Mouse (Mus musculus): ENCODE results near the gene Evc. TPM values are rescaled to one million over a fixed set of nuclear protein-coding genes. Genes with fewer than 3 reads are reported as not detected.

Evc gene
- polyA plus RNA-seq, 1 experiment from 2014 or later, result 8.8 TPM

DNA sequence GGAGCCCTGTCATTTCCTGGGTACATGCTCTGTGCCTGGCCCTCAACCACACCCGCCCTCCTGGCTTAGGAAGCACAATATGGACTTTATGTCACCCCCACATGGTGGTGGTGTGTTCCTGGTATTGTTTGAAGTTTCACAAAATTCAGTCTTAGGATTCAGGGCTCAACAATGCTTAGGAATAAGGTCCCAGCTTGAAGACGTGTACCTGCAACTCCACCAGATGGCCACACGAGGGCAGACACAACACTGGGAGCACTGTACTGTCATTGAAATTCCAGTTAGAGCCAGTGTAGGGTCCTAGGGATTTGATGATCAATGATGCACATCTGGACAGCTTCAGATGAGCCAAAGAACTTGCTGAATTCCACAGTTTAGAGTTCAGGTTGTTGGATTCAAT is 47.5 kb downstream of the Evc start:
- Histone ChIP-seq H3K4me3 (ENCODE audit: low read depth, low read length) (no peak overlapping the region), H3K27ac (ENCODE audit: low read depth, low read length) (no peak overlapping the region), H3K36me3 (ENCODE audit: control insufficient read depth, insufficient read depth, low read length) (no peaks in the 10 kb centered on the region), H3K27me3 (replicated peaks; ENCODE audit: control insufficient read depth, insufficient read depth, low read length) (no peaks in the 10 kb centered on the region), H3K4me1 (replicated peaks; ENCODE audit: control insufficient read depth, insufficient read depth, low read length) (no peaks in the 10 kb centered on the region), H3K4me2 (no peak overlapping the region), H3K9me3 (ENCODE audit: control insufficient read depth, low read length) (no peaks in the 10 kb centered on the region), H3K9ac (ENCODE audit: low read depth, low read length) (no peak overlapping the region)
- WGBS, result 22% methylated on average over 3 of the region's 3 CpGs
- no peak for ATAC-seq (replicated peaks; ENCODE audit: low FRiP score)
- no peak for DNase-seq (ENCODE audit: low spot score)

DNA sequence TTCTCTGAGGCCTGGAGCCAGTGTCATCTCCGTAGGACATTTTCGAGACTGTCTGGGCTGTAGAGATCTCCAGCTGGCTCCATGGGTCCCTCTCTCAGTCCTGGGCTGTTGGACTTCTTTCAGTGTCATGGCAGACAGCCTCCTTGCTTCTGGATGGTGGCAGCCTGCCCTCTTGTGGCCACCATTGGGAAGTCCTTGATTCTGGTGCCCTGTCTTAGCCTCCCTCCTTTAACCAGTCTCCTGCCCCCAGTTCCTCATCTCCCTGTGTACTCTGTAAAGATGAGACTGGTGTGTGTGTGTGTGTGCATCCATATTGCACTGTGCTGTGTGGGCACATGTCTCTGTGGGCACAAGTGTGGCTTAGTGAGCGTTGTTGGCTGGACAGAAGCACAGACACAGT is 48.3 kb downstream of the Evc start:
- H3K36me3 ChIP-seq (ENCODE audit: control insufficient read depth, insufficient read depth, low read length), result no peaks in the 10 kb centered on the region
- no peaks in the 10 kb centered on the region for H3K27me3 ChIP-seq (replicated peaks; ENCODE audit: control insufficient read depth, insufficient read depth, low read length)
- ATAC-seq (replicated peaks; ENCODE audit: low FRiP score) (no peak), DNase-seq (ENCODE audit: low spot score) (no peak)
- no peak overlapping the region for H3K9ac ChIP-seq (ENCODE audit: low read depth, low read length)
- H3K4me3 ChIP-seq (ENCODE audit: low read depth, low read length), result no peak overlapping the region
- no peaks in the 10 kb centered on the region for H3K9me3 ChIP-seq (ENCODE audit: control insufficient read depth, low read length)
- no peaks in the 10 kb centered on the region for H3K4me1 ChIP-seq (replicated peaks; ENCODE audit: control insufficient read depth, insufficient read depth, low read length)
- H3K4me2 ChIP-seq, result no peak overlapping the region
- no peak overlapping the region for H3K27ac ChIP-seq (ENCODE audit: low read depth, low read length)
- 67% methylated on average over 3 of the region's 3 CpGs for WGBS

DNA sequence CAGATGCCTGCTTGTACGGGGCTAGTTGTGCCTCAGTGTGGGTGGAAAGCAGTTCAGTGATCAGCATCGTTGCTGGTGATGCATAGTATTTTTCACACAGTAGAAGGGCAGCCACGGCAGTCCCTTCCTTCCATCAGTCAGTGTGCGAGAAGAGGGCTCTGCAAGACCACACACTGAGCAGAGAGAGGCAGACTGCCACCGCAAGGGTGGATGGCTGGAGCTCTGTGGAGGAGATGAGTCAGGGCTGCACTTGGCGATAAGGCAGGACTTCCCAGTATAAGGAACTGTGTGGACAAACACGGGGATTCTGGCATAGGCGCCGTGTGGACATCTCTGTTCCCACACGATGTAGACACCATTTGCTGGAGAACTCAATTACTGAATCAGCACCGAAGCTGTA is 55.7 kb downstream of the Evc start:
- no peak overlapping the region for H3K4me3 ChIP-seq (ENCODE audit: low read depth, low read length)
- no peaks in the 10 kb centered on the region for H3K27me3 ChIP-seq (replicated peaks; ENCODE audit: control insufficient read depth, insufficient read depth, low read length)
- no peak overlapping the region for H3K27ac ChIP-seq (ENCODE audit: low read depth, low read length)
- H3K4me1 ChIP-seq (replicated peaks; ENCODE audit: control insufficient read depth, insufficient read depth, low read length), result no peaks in the 10 kb centered on the region
- no peak overlapping the region for H3K9ac ChIP-seq (ENCODE audit: low read depth, low read length)
- H3K9me3 ChIP-seq (ENCODE audit: control insufficient read depth, low read length), result no peaks in the 10 kb centered on the region
- no peak for DNase-seq (ENCODE audit: low spot score)
- ATAC-seq (replicated peaks; ENCODE audit: low FRiP score), result no peak
- WGBS, result 85% methylated on average over 11 of the region's 11 CpGs
- H3K36me3 ChIP-seq (ENCODE audit: control insufficient read depth, insufficient read depth, low read length), result no peaks in the 10 kb centered on the region
- no peak overlapping the region for H3K4me2 ChIP-seq

DNA sequence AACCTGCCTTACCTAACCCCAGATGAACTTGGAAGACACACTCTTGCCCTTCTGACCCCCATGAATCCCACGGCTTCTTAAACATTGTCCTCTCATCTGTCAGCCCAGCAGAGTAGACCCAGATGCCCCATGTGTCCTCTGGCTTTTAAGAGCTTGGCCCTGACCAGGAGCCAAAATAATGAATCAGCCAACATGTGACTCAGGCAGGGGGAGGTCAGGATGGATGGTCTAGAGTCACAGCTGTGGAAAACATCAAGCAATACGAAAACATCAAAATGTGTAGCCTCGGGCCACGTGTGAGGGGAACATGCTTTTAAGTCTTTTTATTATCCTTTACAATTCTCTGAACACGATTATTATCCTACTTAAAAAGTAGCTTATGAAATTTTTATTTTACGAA is 72.9 kb downstream of the Evc start:
- no peaks in the 10 kb centered on the region for H3K9me3 ChIP-seq (ENCODE audit: control insufficient read depth, low read length)
- no peaks in the 10 kb centered on the region for H3K4me1 ChIP-seq (replicated peaks; ENCODE audit: control insufficient read depth, insufficient read depth, low read length)
- H3K27me3 ChIP-seq (replicated peaks; ENCODE audit: control insufficient read depth, insufficient read depth, low read length), result no peaks in the 10 kb centered on the region
- no peak overlapping the region for H3K9ac ChIP-seq (ENCODE audit: low read depth, low read length)
- no peak for DNase-seq (ENCODE audit: low spot score)
- no peaks in the 10 kb centered on the region for H3K36me3 ChIP-seq (ENCODE audit: control insufficient read depth, insufficient read depth, low read length)
- WGBS, result 72% methylated on average over 6 of the region's 6 CpGs
- H3K27ac ChIP-seq (ENCODE audit: low read depth, low read length), result no peak overlapping the region
- H3K4me2 ChIP-seq, result no peak overlapping the region
- ATAC-seq (replicated peaks; ENCODE audit: low FRiP score), result no peak
- H3K4me3 ChIP-seq (ENCODE audit: low read depth, low read length), result no peak overlapping the region

DNA sequence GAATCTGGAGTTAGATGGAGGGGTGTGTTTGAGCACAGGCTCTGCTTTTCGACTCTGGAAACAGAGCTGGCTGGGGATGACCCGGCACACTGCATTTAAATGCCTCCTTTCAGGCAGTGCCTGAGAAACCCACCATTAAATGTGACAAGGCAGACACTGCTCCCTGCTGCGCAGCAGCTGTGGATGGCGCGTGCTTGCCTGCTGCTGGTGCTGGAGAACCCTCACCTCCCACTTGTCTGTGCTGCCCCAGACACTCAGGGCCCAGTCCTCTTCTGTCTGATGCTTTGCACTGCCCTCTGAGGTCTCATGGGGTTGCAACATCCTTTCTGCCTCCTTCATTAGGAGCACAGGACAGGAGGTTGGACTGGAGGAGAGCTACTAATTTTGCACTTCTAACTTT is 75.0 kb downstream of the Evc start:
- no peaks in the 10 kb centered on the region for H3K27me3 ChIP-seq (replicated peaks; ENCODE audit: control insufficient read depth, insufficient read depth, low read length)
- no peak overlapping the region for H3K27ac ChIP-seq (ENCODE audit: low read depth, low read length)
- no peaks in the 10 kb centered on the region for H3K4me1 ChIP-seq (replicated peaks; ENCODE audit: control insufficient read depth, insufficient read depth, low read length)
- 66% methylated on average over 5 of the region's 5 CpGs for WGBS
- ATAC-seq (replicated peaks; ENCODE audit: low FRiP score) (no peak), DNase-seq (ENCODE audit: low spot score) (no peak)
- H3K4me3 ChIP-seq (ENCODE audit: low read depth, low read length), result no peak overlapping the region
- H3K9me3 ChIP-seq (ENCODE audit: control insufficient read depth, low read length), result no peaks in the 10 kb centered on the region
- no peak overlapping the region for H3K9ac ChIP-seq (ENCODE audit: low read depth, low read length)
- H3K4me2 ChIP-seq, result no peak overlapping the region
- H3K36me3 ChIP-seq (ENCODE audit: control insufficient read depth, insufficient read depth, low read length), result no peaks in the 10 kb centered on the region

DNA sequence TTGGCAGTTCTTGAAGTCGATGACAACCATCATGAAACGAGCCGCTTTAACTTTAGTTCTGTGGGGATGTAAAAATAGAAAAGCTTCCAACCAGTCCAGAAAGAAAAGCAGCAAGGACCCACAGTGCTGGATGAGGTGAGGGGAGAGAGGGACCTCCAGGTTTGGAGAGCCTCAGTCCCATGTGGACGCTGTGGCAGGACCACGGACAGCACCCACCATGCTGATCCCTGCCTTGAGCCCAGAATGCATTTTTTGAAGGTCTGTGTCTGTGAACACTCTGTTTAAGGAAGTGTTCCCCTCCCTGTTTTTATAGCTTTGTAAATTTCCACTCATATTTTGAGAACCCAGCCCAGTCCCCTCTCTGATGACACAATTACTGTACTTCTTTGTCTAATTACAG is 79.5 kb downstream of the Evc start:
- H3K4me2 ChIP-seq, result no peak overlapping the region
- DNase-seq (ENCODE audit: low spot score) (no peak), ATAC-seq (replicated peaks; ENCODE audit: low FRiP score) (no peak)
- no peak overlapping the region for H3K9ac ChIP-seq (ENCODE audit: low read depth, low read length)
- no peaks in the 10 kb centered on the region for H3K27me3 ChIP-seq (replicated peaks; ENCODE audit: control insufficient read depth, insufficient read depth, low read length)
- no peaks in the 10 kb centered on the region for H3K36me3 ChIP-seq (ENCODE audit: control insufficient read depth, insufficient read depth, low read length)
- no peaks in the 10 kb centered on the region for H3K4me1 ChIP-seq (replicated peaks; ENCODE audit: control insufficient read depth, insufficient read depth, low read length)
- no peak overlapping the region for H3K4me3 ChIP-seq (ENCODE audit: low read depth, low read length)
- H3K9me3 ChIP-seq (ENCODE audit: control insufficient read depth, low read length), result no peaks in the 10 kb centered on the region
- no peak overlapping the region for H3K27ac ChIP-seq (ENCODE audit: low read depth, low read length)
- 45% methylated on average over 5 of the region's 5 CpGs for WGBS

DNA sequence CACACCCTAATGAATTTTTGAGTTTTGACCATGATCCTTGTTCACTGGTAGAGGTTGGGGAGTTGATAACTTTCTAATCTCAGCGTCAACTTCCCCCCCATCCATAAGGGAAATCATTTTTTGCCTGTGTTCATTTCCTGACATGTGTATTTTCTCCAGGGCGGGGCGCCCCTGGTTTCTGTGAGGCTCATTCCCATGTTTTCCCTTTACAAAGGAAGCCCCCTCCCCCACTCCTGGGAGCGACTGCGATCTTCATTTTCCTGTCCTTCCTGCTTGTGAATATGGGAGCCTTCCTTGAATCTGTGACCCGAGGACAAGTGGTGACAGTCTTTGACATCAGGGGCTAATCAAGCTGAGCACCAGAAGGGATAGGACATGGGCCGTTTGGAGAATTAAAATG is 79.9 kb downstream of the Evc start:
- no peak overlapping the region for H3K9ac ChIP-seq (ENCODE audit: low read depth, low read length)
- DNase-seq (ENCODE audit: low spot score), result no peak
- no peak overlapping the region for H3K4me3 ChIP-seq (ENCODE audit: low read depth, low read length)
- ATAC-seq (replicated peaks; ENCODE audit: low FRiP score), result no peak
- no peak overlapping the region for H3K27ac ChIP-seq (ENCODE audit: low read depth, low read length)
- H3K4me1 ChIP-seq (replicated peaks; ENCODE audit: control insufficient read depth, insufficient read depth, low read length), result no peaks in the 10 kb centered on the region
- no peaks in the 10 kb centered on the region for H3K36me3 ChIP-seq (ENCODE audit: control insufficient read depth, insufficient read depth, low read length)
- H3K9me3 ChIP-seq (ENCODE audit: control insufficient read depth, low read length), result no peaks in the 10 kb centered on the region
- WGBS, result 60% methylated on average over 7 of the region's 7 CpGs
- H3K27me3 ChIP-seq (replicated peaks; ENCODE audit: control insufficient read depth, insufficient read depth, low read length), result no peaks in the 10 kb centered on the region
- no peak overlapping the region for H3K4me2 ChIP-seq

DNA sequence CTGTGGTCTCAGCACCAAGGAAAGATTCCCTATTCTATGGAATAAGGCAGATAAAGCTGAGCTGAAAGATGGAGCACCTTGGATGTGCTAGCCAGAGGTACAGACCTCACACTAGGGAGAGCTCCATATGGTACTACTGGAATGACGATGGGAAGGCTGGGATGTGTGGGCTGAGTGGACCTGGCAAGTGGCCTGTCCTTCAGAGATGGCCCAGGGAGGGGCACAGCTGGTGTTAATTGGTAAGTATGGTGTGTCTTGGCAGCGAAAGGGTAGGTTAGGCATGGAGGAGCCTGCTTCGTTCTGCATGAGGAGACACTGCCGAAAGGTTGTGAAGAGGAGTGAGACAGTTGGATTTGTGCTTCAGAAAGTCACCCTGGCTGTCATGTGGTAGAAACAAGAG is 82.2 kb downstream of the Evc start:
- Histone ChIP-seq H3K9me3 (ENCODE audit: control insufficient read depth, low read length) (no peaks in the 10 kb centered on the region), H3K4me2 (no peak overlapping the region), H3K27ac (ENCODE audit: low read depth, low read length) (no peak overlapping the region), H3K27me3 (replicated peaks; ENCODE audit: control insufficient read depth, insufficient read depth, low read length) (no peaks in the 10 kb centered on the region), H3K4me3 (ENCODE audit: low read depth, low read length) (no peak overlapping the region), H3K4me1 (replicated peaks; ENCODE audit: control insufficient read depth, insufficient read depth, low read length) (no peaks in the 10 kb centered on the region), H3K36me3 (ENCODE audit: control insufficient read depth, insufficient read depth, low read length) (no peaks in the 10 kb centered on the region), H3K9ac (ENCODE audit: low read depth, low read length) (no peak overlapping the region)
- no peak for ATAC-seq (replicated peaks; ENCODE audit: low FRiP score)
- DNase-seq (ENCODE audit: low spot score), result no peak
- 75% methylated on average over 4 of the region's 4 CpGs for WGBS

DNA sequence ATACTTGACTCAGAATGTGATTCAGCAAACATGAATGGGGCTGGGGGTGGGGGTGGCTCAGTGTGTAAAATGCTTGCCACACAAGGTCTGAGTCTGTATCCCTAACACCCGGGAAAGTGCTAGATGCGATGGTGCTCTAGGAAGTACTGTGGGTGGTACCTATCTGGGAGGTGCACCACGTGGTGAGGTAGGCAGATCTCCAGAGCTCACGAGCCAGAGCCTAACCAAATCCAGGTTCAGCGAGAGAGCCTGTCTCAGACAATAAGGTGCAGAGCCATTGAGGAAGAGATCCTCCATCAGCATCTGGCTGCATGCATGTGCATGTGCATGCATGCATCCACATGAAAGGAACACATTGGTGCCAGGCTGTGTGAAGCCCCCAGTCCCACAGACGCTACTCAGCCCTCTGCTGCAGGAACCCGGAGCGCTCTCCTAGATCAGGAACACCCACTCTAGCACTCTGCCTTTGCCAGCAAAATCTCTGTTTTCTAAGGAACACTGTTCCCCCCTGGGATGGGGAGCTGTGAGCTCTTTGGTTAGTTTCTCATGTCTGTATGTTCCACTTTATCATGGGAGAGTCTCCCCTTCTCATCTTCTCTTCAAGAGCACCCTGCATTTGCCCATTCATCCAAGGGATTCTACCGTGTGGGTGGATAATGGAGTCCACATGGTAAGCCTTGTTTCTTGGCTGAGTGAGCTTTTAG is 84.4 kb downstream of the Evc start:
- Histone ChIP-seq H3K4me1 (replicated peaks; ENCODE audit: control insufficient read depth, insufficient read depth, low read length) (no peaks in the 10 kb centered on the region), H3K27ac (ENCODE audit: low read depth, low read length) (no peak overlapping the region), H3K9me3 (ENCODE audit: control insufficient read depth, low read length) (no peaks in the 10 kb centered on the region), H3K27me3 (replicated peaks; ENCODE audit: control insufficient read depth, insufficient read depth, low read length) (peaks cover 8% of the 10 kb centered on the region), H3K4me2 (no peak overlapping the region), H3K36me3 (ENCODE audit: control insufficient read depth, insufficient read depth, low read length) (no peaks in the 10 kb centered on the region), H3K4me3 (ENCODE audit: low read depth, low read length) (no peak overlapping the region), H3K9ac (ENCODE audit: low read depth, low read length) (no peak overlapping the region)
- 73% methylated on average over 9 of the region's 9 CpGs for WGBS
- DNase-seq (ENCODE audit: low spot score) (no peak), ATAC-seq (replicated peaks; ENCODE audit: low FRiP score) (no peak)

All from liver, embryonic 11.5 days (tissue).